9 mouse cellular contexts compared by ENCODE assay signal in the genomic region with DNA sequence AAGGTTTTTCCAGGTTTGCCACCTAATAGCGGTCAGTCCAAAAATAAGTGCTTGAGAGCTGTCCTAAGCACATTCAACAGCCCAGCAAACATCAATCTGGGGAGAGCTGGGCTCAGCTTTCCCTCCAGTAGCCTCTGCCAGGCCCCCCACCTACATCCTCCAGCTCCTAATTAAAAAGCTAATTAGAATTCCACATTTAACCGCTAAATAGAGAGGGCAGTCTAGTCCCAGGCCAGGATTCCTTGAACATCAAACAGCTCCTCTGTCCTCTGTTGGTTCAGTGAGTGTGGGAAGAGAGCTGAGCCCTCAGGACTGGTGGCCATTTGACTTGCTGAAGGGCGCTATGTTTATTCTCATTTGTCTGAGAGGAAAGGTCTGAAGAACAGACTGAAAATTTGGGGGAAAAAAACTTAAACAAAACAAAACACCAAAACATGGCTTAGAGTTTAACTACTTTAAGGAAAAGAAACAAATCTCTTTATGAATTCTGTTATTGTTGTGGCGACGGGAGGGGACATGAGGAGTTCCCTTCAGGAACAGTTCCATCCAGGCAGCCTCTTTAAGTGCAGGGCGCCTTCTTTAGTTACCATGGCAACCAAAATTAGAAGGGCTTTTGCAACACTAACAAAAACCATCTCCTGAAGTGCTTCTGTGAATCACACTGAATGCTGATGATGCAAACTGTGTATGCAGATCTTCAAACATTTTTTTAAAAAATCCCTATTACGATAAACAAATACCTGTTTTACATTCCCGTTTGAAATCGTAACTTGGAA. TPM values are rescaled to one million over a fixed set of nuclear protein-coding genes. Genes with fewer than 3 reads are reported as not detected.
DNase-seq lines count a peak whose midpoint lies in the region; ATAC-seq and TF ChIP-seq lines count a peak whose summit lies in the region.
"Had no signal": no experiment of that assay in that cellular context is flagged by ENCODE, and none has a peak within 500 bp of the region (broad histone marks: within the 10 kb centered on the region; RNA-seq: fewer than 3 reads in every experiment).

No protein-coding gene starts in this region.

- peak; percentile 16 for DNase-seq in lung, embryonic 14.5 days
- no peak for DNase-seq in lung, postnatal 36 days
- peak; percentile 49 for DNase-seq in brain, embryonic 18.5 days (ENCODE audit: low read depth, low spot score)
- peak; percentile 17 to 34 for DNase-seq in frontal cortex, postnatal 14 days (ENCODE audit: low spot score in 2 of 2)
- peak; percentile 62 for DNase-seq in midbrain, embryonic 14.5 days
- DNase-seq in kidney, postnatal 4 days, result no peak
- no peak for DNase-seq in urinary bladder, adult 18-20 months (ENCODE audit: low spot score in 2 of 2)
- DNase-seq in retina, embryonic 14.5 days (ENCODE audit: low spot score), result no peak

- WGBS in lung, embryonic 14.5 days, result 61% methylated on average over 9 of the region's 9 CpGs
- WGBS in midbrain, embryonic 14.5 days, result 44% methylated on average over 9 of the region's 9 CpGs

- H3K9me3 ChIP-seq in lung, embryonic 14.5 days (ENCODE audit: low read depth, low read length), result no peaks in the 10 kb centered on the region
- no peaks in the 10 kb centered on the region for H3K9me3 ChIP-seq in midbrain, embryonic 14.5 days (ENCODE audit: control insufficient read depth, low read length)
- H3K9me3 ChIP-seq: heart, embryonic 15.5 days had no signal

- peaks cover 5% of the 10 kb centered on the region; the same call in 1 of the 2 replicates for H3K4me1 ChIP-seq in lung, embryonic 14.5 days (ENCODE audit: insufficient read depth)
- H3K4me1 ChIP-seq in midbrain, embryonic 14.5 days (ENCODE audit: control insufficient read depth, insufficient read depth, low read length), result peaks cover 15% of the 10 kb centered on the region

- no peak overlapping the region for H3K9ac ChIP-seq in lung, embryonic 14.5 days
- H3K9ac ChIP-seq in midbrain, embryonic 14.5 days (replicated peaks; ENCODE audit: low read length), result no peak overlapping the region
- H3K9ac ChIP-seq: heart, embryonic 15.5 days had no signal

- H3K4me2 ChIP-seq in lung, embryonic 14.5 days, result no peak overlapping the region
- 0 out of 2 replicates have a peak overlapping the region, but pooled peaks have one; percentile 0 for H3K4me2 ChIP-seq in midbrain, embryonic 14.5 days (ENCODE audit: low read length)

- TF ChIP-seq CTCF in lung, embryonic 14.5 days (IDR thresholded peaks at IDR 0.05; ENCODE audit: low read depth), result no peak

- no peak for ATAC-seq in lung, embryonic 14.5 days (ENCODE audit: insufficient read depth)
- ATAC-seq in midbrain, embryonic 14.5 days (ENCODE audit: low FRiP score, low TSS enrichment), result 0 out of 2 replicates have a peak, but pooled peaks have one; percentile 5

- no peak overlapping the region for H3K4me3 ChIP-seq in lung, embryonic 14.5 days (ENCODE audit: low read depth, low read length)
- no peak overlapping the region for H3K4me3 ChIP-seq in midbrain, embryonic 14.5 days (replicated peaks; ENCODE audit: low read depth, low read length)

- peaks cover under 1% of the 10 kb centered on the region; the same call in 1 of the 2 replicates for H3K36me3 ChIP-seq in lung, embryonic 14.5 days (ENCODE audit: insufficient read depth)
- H3K36me3 ChIP-seq in midbrain, embryonic 14.5 days (ENCODE audit: control insufficient read depth, insufficient read depth, low read length), result no peaks in the 10 kb centered on the region
- H3K36me3 ChIP-seq: heart, embryonic 15.5 days had no signal

- no peaks in the 10 kb centered on the region for H3K27me3 ChIP-seq in lung, embryonic 14.5 days (ENCODE audit: insufficient read depth, low read length)
- H3K27me3 ChIP-seq in midbrain, embryonic 14.5 days (ENCODE audit: control insufficient read depth, insufficient read depth, low read length), result no peaks in the 10 kb centered on the region
- H3K27me3 ChIP-seq: heart, embryonic 15.5 days had no signal

- H3K27ac ChIP-seq in lung, embryonic 14.5 days (ENCODE audit: low read depth), result no peak overlapping the region
- H3K27ac ChIP-seq in midbrain, embryonic 14.5 days (replicated peaks; ENCODE audit: low read depth, low read length), result no peak overlapping the region
- H3K27ac ChIP-seq: heart, embryonic 15.5 days had no signal

RNA-seq across cellular contexts. Expression of gene Nim1k, which starts 1.6 kb away (rescaled TPM):
- 0.91 and 0.93 TPM in 2 replicates for polyA plus RNA-seq in lung, embryonic 14.5 days (2014; fragmentation: Nextera tagmentation; extraction: Ambion mirVana)
- polyA plus RNA-seq in midbrain, embryonic 14.5 days (2014; fragmentation: Nextera tagmentation; extraction: Ambion mirVana), result 3.8 and 4.4 TPM in 2 replicates

RNA-seq across cellular contexts. Expression of gene Zfp131, which starts 36.6 kb away (rescaled TPM):
- polyA plus RNA-seq in lung, embryonic 14.5 days (2014; fragmentation: Nextera tagmentation; extraction: Ambion mirVana), result 43.8 and 46.4 TPM in 2 replicates
- polyA plus RNA-seq in midbrain, embryonic 14.5 days (2014; fragmentation: Nextera tagmentation; extraction: Ambion mirVana), result 35.2 and 36.3 TPM in 2 replicates

Comparison
In these comparisons a context has a peak if more than half of its experiments do, and no peak if none do; other contexts are left out.
1. DNase-seq: peak in lung, embryonic 14.5 days (single experiment), brain, embryonic 18.5 days (single experiment), frontal cortex, postnatal 14 days (2 of 2) and midbrain, embryonic 14.5 days (single experiment); none in lung, postnatal 36 days (single experiment), kidney, postnatal 4 days (0 of 2), urinary bladder, adult 18-20 months (0 of 2) and retina, embryonic 14.5 days (single experiment).